ENCODE assay signal across 22 mouse cellular contexts in genomic region chr13:58687609-58688008, GRCm38 (mm10).
DNase-seq lines count a peak whose midpoint lies in the region; ATAC-seq and TF ChIP-seq lines count a peak whose summit lies in the region.
"Had no signal": no experiment of that assay in that cellular context is flagged by ENCODE, and none has a peak within 500 bp of the region (broad histone marks: within the 10 kb centered on the region; RNA-seq: fewer than 3 reads in every experiment).

No protein-coding gene starts in this region.

- no peak overlapping the region for H3K9ac ChIP-seq in liver, adult 2 months (ENCODE audit: low read depth, low read length)
- no peak overlapping the region for H3K9ac ChIP-seq in liver, embryonic 12.5 days
- H3K9ac ChIP-seq: forebrain, embryonic 13.5 days; hindbrain, embryonic 13.5 days had no signal

- no peak for TF ChIP-seq CTCF in liver, adult 2 months (IDR thresholded peaks at IDR 0.05; ENCODE audit: low read depth, low read length)

- H3K36me3 ChIP-seq in liver, adult 2 months (ENCODE audit: control insufficient read depth, insufficient read depth, low read length), result no peaks in the 10 kb centered on the region
- H3K36me3 ChIP-seq in liver, embryonic 12.5 days, result no peaks in the 10 kb centered on the region
- H3K36me3 ChIP-seq: forebrain, embryonic 10.5 days; hindbrain, embryonic 10.5 days; hindbrain, embryonic 13.5 days had no signal

- WGBS in liver, adult 2 months, result 63% methylated on average over 2 of the region's 2 CpGs
- 13% methylated on average over 2 of the region's 2 CpGs for WGBS in liver, embryonic 12.5 days (ENCODE audit: insufficient replicate concordance)

- TF ChIP-seq POLR2A in liver, adult 2 months (IDR thresholded peaks at IDR 0.05; ENCODE audit: extremely low read depth, insufficient read depth, low read length), result no peak

- no peak overlapping the region for H3K4me2 ChIP-seq in liver, embryonic 12.5 days
- H3K4me2 ChIP-seq: forebrain, embryonic 13.5 days; heart, embryonic 11.5 days; hindbrain, embryonic 13.5 days had no signal

- H3K79me2 ChIP-seq in liver, adult 2 months (ENCODE audit: control insufficient read depth, insufficient read depth, low read length), result no peaks in the 10 kb centered on the region

- H3K4me3 ChIP-seq in liver, adult 2 months (ENCODE audit: insufficient read depth, low read depth, low read length), result no peak overlapping the region
- H3K4me3 ChIP-seq in liver, embryonic 12.5 days, result no peak overlapping the region
- H3K4me3 ChIP-seq: forebrain, embryonic 10.5 days; forebrain, embryonic 13.5 days; hindbrain, embryonic 10.5 days; hindbrain, embryonic 13.5 days had no signal

- no peaks in the 10 kb centered on the region for H3K4me1 ChIP-seq in liver, adult 2 months (ENCODE audit: control insufficient read depth, insufficient read depth, low read length)
- H3K4me1 ChIP-seq in liver, embryonic 12.5 days, result no peaks in the 10 kb centered on the region

- no peaks in the 10 kb centered on the region for H3K9me3 ChIP-seq in liver, embryonic 12.5 days (replicated peaks)
- H3K9me3 ChIP-seq: forebrain, embryonic 10.5 days; forebrain, embryonic 13.5 days; hindbrain, embryonic 13.5 days had no signal

- H3K27me3 ChIP-seq in liver, adult 2 months (ENCODE audit: control insufficient read depth, insufficient read depth, low read length), result no peaks in the 10 kb centered on the region
- H3K27me3 ChIP-seq in liver, embryonic 12.5 days (replicated peaks), result no peaks in the 10 kb centered on the region
- H3K27me3 ChIP-seq: forebrain, embryonic 13.5 days had no signal

- no peak for ATAC-seq in liver, embryonic 12.5 days
- peak; percentile 72 for ATAC-seq in granulocyte monocyte progenitor cell, adult 5-6 weeks (replicated peaks; ENCODE audit: poor library complexity, severe bottlenecking)
- ATAC-seq in megakaryocyte progenitor cell, adult 5-6 weeks (replicated peaks; ENCODE audit: poor library complexity), result peak; percentile 61
- ATAC-seq in megakaryocyte-erythroid progenitor cell, adult 5-6 weeks (replicated peaks; ENCODE audit: low FRiP score, low TSS enrichment, poor library complexity, severe bottlenecking), result no peak
- ATAC-seq: forebrain, embryonic 13.5 days; forebrain, embryonic 16.5 days; hindbrain, embryonic 16.5 days had no signal

- H3K27ac ChIP-seq in liver, adult 2 months (replicated peaks; ENCODE audit: insufficient read depth, low read depth, low read length), result no peak overlapping the region
- no peak overlapping the region for H3K27ac ChIP-seq in liver, embryonic 12.5 days
- H3K27ac ChIP-seq: forebrain, embryonic 10.5 days; forebrain, embryonic 13.5 days; hindbrain, embryonic 10.5 days; hindbrain, embryonic 13.5 days had no signal

- peak; percentile 11 for DNase-seq in liver, adult 2 months (ENCODE audit: extremely low read depth, low read depth, low spot score)
- no peak for DNase-seq in kidney, adult 18-20 months
- DNase-seq: adrenal gland, adult 2 months; adrenal gland, postnatal 14 days; cerebellum, adult 11-12 months; cerebellum, adult 8-10 months; cerebellum, postnatal 10 days; cerebellum, postnatal 36 days; gastrocnemius, postnatal 10 days; gastrocnemius, postnatal 36 days; heart, postnatal 36 days had no signal

Comparison
In these comparisons a context has a peak if more than half of its experiments do, and no peak if none do; other contexts are left out.
1. ATAC-seq: peak in granulocyte monocyte progenitor cell, adult 5-6 weeks (single experiment) and megakaryocyte progenitor cell, adult 5-6 weeks (single experiment); none in liver, embryonic 12.5 days (single experiment) and megakaryocyte-erythroid progenitor cell, adult 5-6 weeks (single experiment).